Mouse (Mus musculus) kidney, embryonic 14.5 days (tissue): ENCODE results near the gene Prdm4. TPM values are rescaled to one million over a fixed set of nuclear protein-coding genes. Genes with fewer than 3 reads are reported as not detected.
A peak's percentile ranks its signal among the peaks of the same experiment; 100 is the strongest.

Source experiments
- ATAC-seq: fragments of 200-750 bp; cut with Nextera tagmentation; 2 replicates; pipeline ENCODE4 v1.8.0; 2017; ENCODE audit warnings: moderate number of reproducible peaks, mild to moderate bottlenecking, moderate TSS enrichment, moderate library complexity; ENCODE audit not compliant: low FRiP score, low TSS enrichment
- H3K27ac ChIP-seq: fragments of 300-500 bp; sonication (generic); 2 replicates; pipeline ENCODE4 v1.5.1; 2014; ENCODE audit warnings: low read depth, mild to moderate bottlenecking, low read length, moderate library complexity, mixed read lengths
- H3K27me3 ChIP-seq: fragments of 300-500 bp; sonication (generic); 2 replicates; pipeline ENCODE4 v1.6.1; 2014; ENCODE audit warnings: mild to moderate bottlenecking, low read length; ENCODE audit not compliant: control insufficient read depth, insufficient read depth
- H3K36me3 ChIP-seq: fragments of 300-500 bp; sonication (generic); 2 replicates; pipeline ENCODE4 v1.6.1; 2014; ENCODE audit warnings: low read length, mixed read lengths; ENCODE audit not compliant: control insufficient read depth, insufficient read depth
- H3K4me1 ChIP-seq: fragments of 300-500 bp; sonication (generic); 2 replicates; pipeline ENCODE4 v1.6.1; 2014; ENCODE audit warnings: low read length, mixed read lengths; ENCODE audit not compliant: control insufficient read depth, insufficient read depth
- H3K4me2 ChIP-seq: fragments of 300-500 bp; sonication (generic); replicated peaks from 2 replicates; pipeline ENCODE4 v1.6.1; 2014; ENCODE audit warnings: low read depth, mild to moderate bottlenecking, low read length
- H3K4me3 ChIP-seq: fragments of 300-500 bp; sonication (generic); 2 replicates; pipeline ENCODE4 v1.5.1; 2014; ENCODE audit warnings: mild to moderate bottlenecking, low read length
- H3K9ac ChIP-seq: fragments of 300-500 bp; sonication (generic); 2 replicates; pipeline ENCODE4 v1.6.1; 2014; ENCODE audit warnings: low read depth, mild to moderate bottlenecking, low read length, moderate library complexity
- H3K9me3 ChIP-seq: fragments of 300-500 bp; sonication (generic); 2 replicates; pipeline ENCODE4 v1.6.1; 2016; ENCODE audit warnings: low read length; ENCODE audit not compliant: control insufficient read depth
- whole genome bisulfite sequencing: fragments of 180-500 bp; shearing (Covaris S2); extraction: QIAGEN DNeasy Blood & Tissue Kit; methylation state at CpG from one replicate; pipeline ENCODE4 v1.1.7; 2014; 5-methylcytosine and 5-hydroxymethylcytosine counted together
- polyA plus RNA-seq: library from polyadenylated mRNA; unstranded; fragments of >200 nt; fragmentation: Nextera tagmentation; extraction: Ambion mirVana; gene quantifications from 2 replicates; pipeline ENCODE4 v1.2.1, GENCODE M21; 2014

Prdm4 gene
- polyA plus RNA-seq, 1 experiment from 2014 or later: 29.0 TPM

GRCm38 (mm10) chr10:85951765-85952443 is 35.0 kb upstream of the Prdm4 start:
- H3K9ac ChIP-seq: no peak overlapping the region
- no peak overlapping the region for H3K4me3 ChIP-seq
- 86% methylated on average over 6 of the region's 6 CpGs for WGBS
- peaks cover 76% of the 10 kb centered on the region for H3K36me3 ChIP-seq
- H3K27ac ChIP-seq: no peak overlapping the region
- H3K4me1 ChIP-seq: no peaks in the 10 kb centered on the region; the same call in 1 of the 2 replicates
- H3K27me3 ChIP-seq: no peaks in the 10 kb centered on the region
- H3K4me2 ChIP-seq: no peak overlapping the region
- no peaks in the 10 kb centered on the region for H3K9me3 ChIP-seq
- ATAC-seq: no peak

- WGBS: 97% methylated on average over 8 of the region's 8 CpGs
- no peaks in the 10 kb centered on the region for H3K9me3 ChIP-seq
- ATAC-seq: no peak
- no peaks in the 10 kb centered on the region for H3K4me1 ChIP-seq
- H3K27me3 ChIP-seq: no peaks in the 10 kb centered on the region
- no peak overlapping the region for H3K9ac ChIP-seq
- H3K27ac ChIP-seq: no peak overlapping the region
- no peak overlapping the region for H3K4me2 ChIP-seq
- H3K4me3 ChIP-seq: no peak overlapping the region
- H3K36me3 ChIP-seq: peaks cover 92% of the 10 kb centered on the region
Observed at GRCm38 (mm10) chr10:85948483-85949196, 31.7 kb upstream of the Prdm4 start.

GRCm38 (mm10) chr10:85936280-85936965 is 19.5 kb upstream of the Prdm4 start:
- Histone ChIP-seq H3K9me3 (peaks cover 7% of the 10 kb centered on the region; the same call in 1 of the 2 replicates), H3K4me2 (no peak overlapping the region), H3K36me3 (peaks cover 51% of the 10 kb centered on the region), H3K27me3 (no peaks in the 10 kb centered on the region), H3K9ac (no peak overlapping the region), H3K4me3 (no peak overlapping the region), H3K27ac (no peak overlapping the region), H3K4me1 (no peaks in the 10 kb centered on the region)
- no peak for ATAC-seq
- WGBS: 96% methylated on average over 6 of the region's 6 CpGs

- 89% methylated on average over 11 of the region's 11 CpGs for WGBS
- ATAC-seq: no peak
- Histone ChIP-seq H3K4me1 (no peaks in the 10 kb centered on the region; the same call in 1 of the 2 replicates), H3K27me3 (peaks cover 9% of the 10 kb centered on the region; the same call in 1 of the 2 replicates), H3K9me3 (no peaks in the 10 kb centered on the region), H3K4me2 (no peak overlapping the region), H3K4me3 (no peak overlapping the region), H3K27ac (no peak overlapping the region), H3K9ac (no peak overlapping the region), H3K36me3 (no peaks in the 10 kb centered on the region)
Observed at GRCm38 (mm10) chr10:85929962-85930361, 13.0 kb upstream of the Prdm4 start.

- Histone ChIP-seq H3K4me1 (no peaks in the 10 kb centered on the region; the same call in 1 of the 2 replicates), H3K4me3 (peak overlapping the region; percentile 54), H3K27me3 (peaks cover 9% of the 10 kb centered on the region; the same call in 1 of the 2 replicates), H3K27ac (no peak overlapping the region), H3K4me2 (peak overlapping the region; percentile 94; the same call in 1 of the 2 replicates), H3K9me3 (no peaks in the 10 kb centered on the region), H3K9ac (no peak overlapping the region), H3K36me3 (no peaks in the 10 kb centered on the region)
- 39% methylated on average over 11 of the region's 11 CpGs for WGBS
- no peak for ATAC-seq
Observed at GRCm38 (mm10) chr10:85929208-85929591, 12.3 kb upstream of the Prdm4 start.

GRCm38 (mm10) chr10:85928499-85929207 is 11.7 kb upstream of the Prdm4 start:
- no peaks in the 10 kb centered on the region; the same call in 1 of the 2 replicates for H3K4me1 ChIP-seq
- H3K4me3 ChIP-seq: peak overlapping the region; percentile 54
- peak; percentile 79 for ATAC-seq
- H3K9ac ChIP-seq: peak overlapping the region; percentile 46; the same call in 1 of the 2 replicates
- no peaks in the 10 kb centered on the region for H3K9me3 ChIP-seq
- no peaks in the 10 kb centered on the region for H3K36me3 ChIP-seq
- H3K27ac ChIP-seq: no peak overlapping the region
- peaks cover 9% of the 10 kb centered on the region; the same call in 1 of the 2 replicates for H3K27me3 ChIP-seq
- H3K4me2 ChIP-seq: peak overlapping the region; percentile 94
- WGBS: 2% methylated on average over 63 of the region's 63 CpGs

- Histone ChIP-seq H3K4me1 (no peaks in the 10 kb centered on the region; the same call in 1 of the 2 replicates), H3K9me3 (no peaks in the 10 kb centered on the region), H3K27ac (no peak within 1 kb of the TSS), H3K9ac (peak within 1 kb of the TSS; percentile 46; the same call in 1 of the 2 replicates), H3K4me2 (peak within 1 kb of the TSS; percentile 94), H3K36me3 (no peaks in the 10 kb centered on the region), H3K4me3 (peak within 1 kb of the TSS; percentile 54), H3K27me3 (peaks cover 9% of the 10 kb centered on the region; the same call in 1 of the 2 replicates)
- 1% methylated on average over 23 of the region's 23 CpGs for WGBS
- no peak for ATAC-seq
Observed at GRCm38 (mm10) chr10:85927676-85928445, 10.9 kb upstream of the Prdm4 start, which contains the start of gene Ascl4. Gene Ascl4 (plus strand): TSS chr10:85927681.
